Mouse (Mus musculus) testis, adult 2 months (tissue): ENCODE data around the gene Rdh16f2.

ENCODE experiments used
- CTCF ChIP-seq: fragments of 200-500 bp; IDR thresholded peaks from 2 replicates; pipeline ENCODE4 v1.5.1; 2012; ENCODE audit warnings: low read depth, mild to moderate bottlenecking, inconsistent platforms, low read length, moderate library complexity; ENCODE audit not compliant: control insufficient read depth, insufficient read depth, insufficient replicate concordance
- POLR2A ChIP-seq: fragments of 200-500 bp; IDR thresholded peaks from 2 replicates; pipeline ENCODE4 v1.6.1; 2012; ENCODE audit warnings: low read depth, mild to moderate bottlenecking, inconsistent platforms, low read length, moderate library complexity; ENCODE audit not compliant: control insufficient read depth

DNA sequence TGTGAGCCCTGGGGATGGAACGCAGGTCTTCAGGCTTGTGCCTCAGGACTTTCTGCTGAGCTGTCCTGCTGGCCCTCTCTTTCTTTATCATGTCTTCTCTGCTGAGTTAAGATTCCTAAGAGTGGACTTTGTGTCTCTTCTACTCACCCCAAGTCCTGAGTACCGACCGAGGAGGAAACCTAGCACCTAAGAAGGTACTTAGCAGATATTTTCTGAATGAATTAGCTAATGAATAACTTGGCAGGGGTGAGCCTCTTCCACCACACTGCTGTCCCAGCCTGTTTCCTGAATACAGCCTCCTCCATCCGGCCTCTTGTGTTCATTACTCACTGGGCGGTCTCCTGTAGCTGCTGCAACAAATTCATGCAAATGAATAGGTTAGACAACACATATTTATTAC is 33.5 kb downstream of the Rdh16f2 start:
- TF ChIP-seq POLR2A (no peak), CTCF (no peak)
